In the genomic region with DNA sequence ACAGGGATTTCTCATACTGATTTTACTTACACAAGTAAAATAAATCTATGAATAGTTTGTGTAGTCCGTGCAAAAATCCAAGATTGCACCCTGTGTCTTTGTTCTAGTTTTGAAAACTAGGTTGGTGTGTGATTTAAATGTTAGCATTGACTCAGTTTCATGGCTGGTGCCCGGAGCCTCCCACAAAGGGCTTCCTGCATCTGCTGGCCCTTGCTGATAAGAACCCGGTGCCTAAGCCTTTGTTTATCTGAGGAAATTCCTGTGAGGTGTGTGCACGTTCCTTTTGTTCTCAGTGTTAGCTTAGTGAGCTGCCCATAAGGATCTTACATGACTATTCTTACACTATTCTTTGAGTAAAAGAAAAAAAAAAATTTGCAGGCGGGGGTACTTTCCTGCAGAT, we compare ENCODE assay signal across 12 mouse cellular contexts. TPM values are rescaled to one million over a fixed set of nuclear protein-coding genes. Genes with fewer than 3 reads are reported as not detected.
A peak's percentile ranks its signal among the peaks of the same experiment; 100 is the strongest.
DNase-seq lines count a peak whose midpoint lies in the region; ATAC-seq and TF ChIP-seq lines count a peak whose summit lies in the region.
"Had no signal": no experiment of that assay in that cellular context is flagged by ENCODE, and none has a peak within 500 bp of the region (broad histone marks: within the 10 kb centered on the region; RNA-seq: fewer than 3 reads in every experiment).

No protein-coding gene starts in this region.

- no peaks in the 10 kb centered on the region for H3K27me3 ChIP-seq in MEL (ENCODE audit: control insufficient read depth in 1 of 2, insufficient read depth in 2 of 2, low read length in 2 of 2)
- H3K27me3 ChIP-seq in lung, embryonic 15.5 days, result no peaks in the 10 kb centered on the region
- H3K27me3 ChIP-seq in forebrain, embryonic 11.5 days (ENCODE audit: control insufficient read depth, insufficient read depth, low read length), result no peaks in the 10 kb centered on the region
- H3K27me3 ChIP-seq: limb, embryonic 13.5 days; neural tube, embryonic 12.5 days; Patski had no signal

- no peak overlapping the region for H3K4me2 ChIP-seq in lung, embryonic 15.5 days
- no peak overlapping the region for H3K4me2 ChIP-seq in forebrain, embryonic 11.5 days (ENCODE audit: low read depth, low read length, severe bottlenecking)
- H3K4me2 ChIP-seq: limb, embryonic 13.5 days; neural tube, embryonic 12.5 days had no signal

- no peaks in the 10 kb centered on the region for H3K9me3 ChIP-seq in MEL (replicated peaks; ENCODE audit: insufficient read depth, low read length)
- no peaks in the 10 kb centered on the region for H3K9me3 ChIP-seq in lung, embryonic 15.5 days
- H3K9me3 ChIP-seq in forebrain, embryonic 11.5 days (ENCODE audit: control insufficient read depth, low read length), result no peaks in the 10 kb centered on the region
- H3K9me3 ChIP-seq: limb, embryonic 13.5 days; neural tube, embryonic 12.5 days had no signal

- TF ChIP-seq CTCF in MEL (IDR thresholded peaks at IDR 0.05 in 2 of 3, conservative IDR thresholded peaks at IDR 0.05 in 1 of 3; ENCODE audit: control insufficient read depth in 1 of 3, insufficient read depth in 1 of 3, low read depth in 2 of 3, low read length in 3 of 3, poor library complexity in 1 of 3, severe bottlenecking in 1 of 3), result no peak

- peaks cover 2 to 12% of the 10 kb centered on the region in 2 experiments for H3K36me3 ChIP-seq in MEL (ENCODE audit: control insufficient read depth in 1 of 2, insufficient read depth in 2 of 2, low read length in 2 of 2)
- peaks cover 41% of the 10 kb centered on the region for H3K36me3 ChIP-seq in lung, embryonic 15.5 days
- peaks cover 4% of the 10 kb centered on the region; the same call in 1 of the 2 replicates for H3K36me3 ChIP-seq in forebrain, embryonic 11.5 days (ENCODE audit: control insufficient read depth, insufficient read depth, low read length)

- 17% methylated on average over 5 of the region's 5 CpGs for WGBS in lung, embryonic 15.5 days
- WGBS in forebrain, embryonic 11.5 days, result 67% methylated on average over 5 of the region's 5 CpGs

- no peak overlapping the region for H3K9ac ChIP-seq in MEL (ENCODE audit: control insufficient read depth, low read depth, low read length, poor library complexity, severe bottlenecking)
- H3K9ac ChIP-seq in lung, embryonic 15.5 days, result no peak overlapping the region
- H3K9ac ChIP-seq in forebrain, embryonic 11.5 days (ENCODE audit: low read length), result no peak overlapping the region
- H3K9ac ChIP-seq: limb, embryonic 13.5 days; neural tube, embryonic 12.5 days had no signal

- no peak for TF ChIP-seq POLR2A in MEL (IDR thresholded peaks at IDR 0.05; ENCODE audit: control insufficient read depth in 1 of 2, insufficient read depth in 1 of 2, low read depth in 1 of 2, low read length in 2 of 2, poor library complexity in 1 of 2)

- H3K27ac ChIP-seq in MEL (ENCODE audit: control insufficient read depth, low read depth, low read length), result 0 out of 2 replicates have a peak overlapping the region, but pooled peaks have one; percentile 36
- H3K27ac ChIP-seq in lung, embryonic 15.5 days, result peak overlapping the region; percentile 50; the same call in 1 of the 2 replicates
- H3K27ac ChIP-seq in forebrain, embryonic 11.5 days (ENCODE audit: low read depth, low read length), result no peak overlapping the region
- H3K27ac ChIP-seq: limb, embryonic 13.5 days; neural tube, embryonic 12.5 days had no signal

- TF ChIP-seq RAD21 in MEL (IDR thresholded peaks at IDR 0.05; ENCODE audit: low read depth, low read length), result no peak

- no peak overlapping the region for H3K4me3 ChIP-seq in MEL (ENCODE audit: control insufficient read depth in 1 of 2, insufficient read depth in 1 of 2, low read depth in 2 of 2, low read length in 2 of 2)
- no peak overlapping the region for H3K4me3 ChIP-seq in lung, embryonic 15.5 days
- H3K4me3 ChIP-seq in forebrain, embryonic 11.5 days (ENCODE audit: low read depth, low read length), result no peak overlapping the region
- H3K4me3 ChIP-seq: limb, embryonic 13.5 days; neural tube, embryonic 12.5 days had no signal

- TF ChIP-seq EP300 in MEL (IDR thresholded peaks at IDR 0.05; ENCODE audit: low read depth in 1 of 2, low read length in 2 of 2), result peak; percentile 85 to 91

- H3K4me1 ChIP-seq in MEL (ENCODE audit: control insufficient read depth in 1 of 2, insufficient read depth in 2 of 2, low read length in 2 of 2), result peaks cover 4 to 8% of the 10 kb centered on the region in 2 experiments; a peak in 3 of 4 replicates
- no peaks in the 10 kb centered on the region for H3K4me1 ChIP-seq in lung, embryonic 15.5 days
- no peaks in the 10 kb centered on the region for H3K4me1 ChIP-seq in forebrain, embryonic 11.5 days (replicated peaks; ENCODE audit: control insufficient read depth, insufficient read depth, low read length)
- H3K4me1 ChIP-seq: limb, embryonic 13.5 days; neural tube, embryonic 12.5 days had no signal

- ATAC-seq in lung, embryonic 15.5 days (ENCODE audit: borderline replicate concordance, extremely low read depth, low FRiP score, low TSS enrichment), result peak; percentile 72; the same call in 1 of the 2 replicates
- no peak for ATAC-seq in forebrain, embryonic 11.5 days (replicated peaks; ENCODE audit: low FRiP score)
- ATAC-seq: forebrain, embryonic 14.5 days; Patski had no signal

- peak; percentile 84 for DNase-seq in MEL (ENCODE audit: low read depth, low spot score)
- peak; percentile 54 for DNase-seq in c-Kit-positive CD71-positive TER-119-negative erythroid progenitor cells, embryonic 14.5 days (ENCODE audit: low read depth)
- peak; percentile 27 for DNase-seq in heart, postnatal 4 days
- no peak for DNase-seq in cerebellum, adult 8-10 months
- no peak for DNase-seq in forebrain, embryonic 11.5 days (ENCODE audit: low spot score)
- DNase-seq in adrenal gland, postnatal 4 days (ENCODE audit: low spot score in 2 of 2), result no peak
- DNase-seq: cerebellum, adult 18-20 months had no signal

- no peaks in the 10 kb centered on the region for H3K79me2 ChIP-seq in MEL (ENCODE audit: control insufficient read depth, insufficient read depth, low read length, poor library complexity)

TF ChIP-seq in MEL, 35 proteins besides CTCF, POLR2A, EP300 and RAD21 (continues in another document):
- no peak for TF ChIP-seq CHD1 (IDR thresholded peaks at IDR 0.05; ENCODE audit: low read depth, low read length)
- TF ChIP-seq JUND (IDR thresholded peaks at IDR 0.05; ENCODE audit: low read depth, low read length), result 0 out of 2 replicates have a peak, but pooled peaks have one; percentile 22
- peak; percentile 85 for TF ChIP-seq TAL1 (IDR thresholded peaks at IDR 0.05; ENCODE audit: low read length)
- TF ChIP-seq POLR2AphosphoS5 (IDR thresholded peaks at IDR 0.05; ENCODE audit: borderline replicate concordance, low read depth, low read length), result no peak
- peak; percentile 76 for TF ChIP-seq ZNF384 (IDR thresholded peaks at IDR 0.05; ENCODE audit: low read depth, low read length)
- no peak for TF ChIP-seq ZMIZ1 (IDR thresholded peaks at IDR 0.05; ENCODE audit: low read depth, low read length)
- TF ChIP-seq RCOR1 (IDR thresholded peaks at IDR 0.05; ENCODE audit: low read depth, low read length), result peak; percentile 73
- peak; percentile 96 for TF ChIP-seq BHLHE40 (IDR thresholded peaks at IDR 0.05; ENCODE audit: borderline replicate concordance, low read depth, low read length)
- TF ChIP-seq NRF1 (IDR thresholded peaks at IDR 0.05; ENCODE audit: insufficient read depth, low read depth, low read length, poor library complexity, severe bottlenecking), result no peak
- peak; percentile 77 for TF ChIP-seq SIN3A (IDR thresholded peaks at IDR 0.05; ENCODE audit: low read length)
- TF ChIP-seq E2F4 (IDR thresholded peaks at IDR 0.05; ENCODE audit: borderline replicate concordance, low read depth, low read length), result no peak
- no peak for TF ChIP-seq CHD2 (IDR thresholded peaks at IDR 0.05; ENCODE audit: low read length)
- no peak for TF ChIP-seq HCFC1 (IDR thresholded peaks at IDR 0.05; ENCODE audit: low read depth, low read length)
- no peak for TF ChIP-seq UBTF (IDR thresholded peaks at IDR 0.05; ENCODE audit: borderline replicate concordance, insufficient read depth, low read depth, low read length)

RNA-seq across cellular contexts. Expression of a gene that starts 16.4 kb away (rescaled TPM):
- total RNA-seq in MEL (2012; rRNA removed), result 21.7 and 23.2 TPM in 2 replicates
- polyA plus RNA-seq in MEL (2012; ENCODE audit: insufficient read depth in 1 of 2, insufficient read length in 2 of 2, low read depth in 1 of 2, low replicate concordance in 2 of 2, missing spikeins in 1 of 2), result 10 to 100 TPM in 1 of 2 experiments, not detected in 1; 27.9 TPM
- total RNA-seq in heart, postnatal 4 days (2021), result 10 to 100 TPM; 31.4 to 34.2 TPM
- polyA plus RNA-seq in lung, embryonic 15.5 days (2015; fragmentation: Nextera tagmentation; extraction: Ambion mirVana), result 43.9 and 47.6 TPM in 2 replicates
- polyA plus RNA-seq in forebrain, embryonic 11.5 days (2014; fragmentation: Nextera tagmentation; extraction: Ambion mirVana), result 45.5 and 45.9 TPM in 2 replicates
- 10 to 100 TPM; 35.8 to 37.4 TPM for total RNA-seq in adrenal gland, postnatal 4 days (2021)

RNA-seq across cellular contexts. Expression of a gene that starts 18.1 kb away (rescaled TPM):
- total RNA-seq in MEL (2012; rRNA removed), result not detected in 2 replicates
- under 1 TPM in 1 of 2 experiments, not detected in 1; 0.10 TPM for polyA plus RNA-seq in MEL (2012; ENCODE audit: insufficient read depth in 1 of 2, insufficient read length in 2 of 2, low read depth in 1 of 2, low replicate concordance in 2 of 2, missing spikeins in 1 of 2)
- total RNA-seq in heart, postnatal 4 days (2021), result 10 to 100 TPM; 14.4 to 14.6 TPM
- 30.8 and 31.2 TPM in 2 replicates for polyA plus RNA-seq in lung, embryonic 15.5 days (2015; fragmentation: Nextera tagmentation; extraction: Ambion mirVana)
- polyA plus RNA-seq in forebrain, embryonic 11.5 days (2014; fragmentation: Nextera tagmentation; extraction: Ambion mirVana), result 8.3 and 10.1 TPM in 2 replicates
- 1 to 10 TPM; 8.4 to 8.9 TPM for total RNA-seq in adrenal gland, postnatal 4 days (2021)

RNA-seq across cellular contexts. Expression of a gene that starts 23.4 kb away (rescaled TPM):
- 25.5 and 26.4 TPM in 2 replicates for total RNA-seq in MEL (2012; rRNA removed)
- polyA plus RNA-seq in MEL (2012; ENCODE audit: insufficient read depth in 1 of 2, insufficient read length in 2 of 2, low read depth in 1 of 2, low replicate concordance in 2 of 2, missing spikeins in 1 of 2), result 10 to 100 TPM in 1 of 2 experiments, not detected in 1; 33.6 TPM
- total RNA-seq in heart, postnatal 4 days (2021), result 10 to 100 TPM; 32.1 to 34.8 TPM
- polyA plus RNA-seq in lung, embryonic 15.5 days (2015; fragmentation: Nextera tagmentation; extraction: Ambion mirVana), result 51.8 and 56.0 TPM in 2 replicates
- 76.9 and 82.7 TPM in 2 replicates for polyA plus RNA-seq in forebrain, embryonic 11.5 days (2014; fragmentation: Nextera tagmentation; extraction: Ambion mirVana)
- 10 to 100 TPM; 22.9 to 24.2 TPM for total RNA-seq in adrenal gland, postnatal 4 days (2021)

RNA-seq across cellular contexts. Expression of a gene that starts 42.8 kb away (rescaled TPM):
- 2.0 and 3.0 TPM in 2 replicates for total RNA-seq in MEL (2012; rRNA removed)
- polyA plus RNA-seq in MEL (2012; ENCODE audit: insufficient read depth in 1 of 2, insufficient read length in 2 of 2, low read depth in 1 of 2, low replicate concordance in 2 of 2, missing spikeins in 1 of 2), result 1 to 10 TPM in 1 of 2 experiments, not detected in 1; 3.5 TPM
- total RNA-seq in heart, postnatal 4 days (2021), result 1 to 10 TPM; 1.9 to 2.4 TPM
- polyA plus RNA-seq in lung, embryonic 15.5 days (2015; fragmentation: Nextera tagmentation; extraction: Ambion mirVana), result 5.0 and 6.0 TPM in 2 replicates
- 7.7 and 8.0 TPM in 2 replicates for polyA plus RNA-seq in forebrain, embryonic 11.5 days (2014; fragmentation: Nextera tagmentation; extraction: Ambion mirVana)
- 1 to 10 TPM; 5.3 to 6.2 TPM for total RNA-seq in adrenal gland, postnatal 4 days (2021)

Comparison
In these comparisons a context has a peak if more than half of its experiments do, and no peak if none do; other contexts are left out.
1. DNase-seq: peak in MEL (single experiment), c-Kit-positive CD71-positive TER-119-negative erythroid progenitor cells, embryonic 14.5 days (single experiment) and heart, postnatal 4 days (single experiment); none in cerebellum, adult 8-10 months (single experiment), forebrain, embryonic 11.5 days (single experiment) and adrenal gland, postnatal 4 days (0 of 2).